Comparison of ENCODE assay signal across 8 mouse cellular contexts in genomic region chr8:48016538-48016937, GRCm38 (mm10). TPM values are rescaled to one million over a fixed set of nuclear protein-coding genes. Genes with fewer than 3 reads are reported as not detected.
A peak's percentile ranks its signal among the peaks of the same experiment; 100 is the strongest.
DNase-seq lines count a peak whose midpoint lies in the region; ATAC-seq and TF ChIP-seq lines count a peak whose summit lies in the region.

No protein-coding gene starts in this region.

- no peak for ATAC-seq in hindbrain, embryonic 13.5 days (ENCODE audit: low FRiP score)
- ATAC-seq in midbrain, embryonic 13.5 days, result 0 out of 2 replicates have a peak, but pooled peaks have one; percentile 30

- no peak overlapping the region for H3K4me3 ChIP-seq in hindbrain, embryonic 10.5 days
- H3K4me3 ChIP-seq in hindbrain, embryonic 13.5 days, result no peak overlapping the region
- H3K4me3 ChIP-seq in midbrain, embryonic 13.5 days (replicated peaks), result no peak overlapping the region
- no peak overlapping the region for H3K4me3 ChIP-seq in spleen, adult 2 months (ENCODE audit: extremely low read depth, insufficient read depth, insufficient read length)

- H3K36me3 ChIP-seq in hindbrain, embryonic 10.5 days, result no peaks in the 10 kb centered on the region
- H3K36me3 ChIP-seq in hindbrain, embryonic 13.5 days, result no peaks in the 10 kb centered on the region
- no peaks in the 10 kb centered on the region for H3K36me3 ChIP-seq in midbrain, embryonic 13.5 days
- no peaks in the 10 kb centered on the region for H3K36me3 ChIP-seq in spleen, adult 2 months (ENCODE audit: control insufficient read depth, insufficient read depth, low read length)

- peak; percentile 81; the same call in 1 of the 2 replicates for TF ChIP-seq CTCF in spleen, adult 2 months (IDR thresholded peaks at IDR 0.05; ENCODE audit: extremely low read depth, insufficient read depth, insufficient read length, insufficient replicate concordance)

- TF ChIP-seq POLR2A in spleen, adult 2 months (IDR thresholded peaks at IDR 0.05; ENCODE audit: low read depth, low read length), result no peak

- no peak overlapping the region for H3K4me2 ChIP-seq in hindbrain, embryonic 13.5 days
- H3K4me2 ChIP-seq in midbrain, embryonic 13.5 days (replicated peaks), result no peak overlapping the region

- H3K9me3 ChIP-seq in hindbrain, embryonic 10.5 days, result no peaks in the 10 kb centered on the region
- no peaks in the 10 kb centered on the region for H3K9me3 ChIP-seq in hindbrain, embryonic 13.5 days
- H3K9me3 ChIP-seq in midbrain, embryonic 13.5 days, result no peaks in the 10 kb centered on the region

- 30% methylated on average over 8 of the region's 8 CpGs for WGBS in hindbrain, embryonic 10.5 days
- 29% methylated on average over 8 of the region's 8 CpGs for WGBS in hindbrain, embryonic 13.5 days
- WGBS in midbrain, embryonic 13.5 days, result 29% methylated on average over 8 of the region's 8 CpGs
- WGBS in spleen, adult 2 months, result 15% methylated on average over 8 of the region's 8 CpGs

- H3K9ac ChIP-seq in hindbrain, embryonic 13.5 days, result no peak overlapping the region
- no peak overlapping the region for H3K9ac ChIP-seq in midbrain, embryonic 13.5 days (replicated peaks)

- peak; percentile 78 for DNase-seq in hindbrain, embryonic 10.5 days (ENCODE audit: low spot score)
- peak; percentile 56 for DNase-seq in cerebellum, adult 9-10 months
- peak; percentile 22 to 71 for DNase-seq in frontal cortex, postnatal 10 days (ENCODE audit: low spot score in 2 of 2)
- DNase-seq in induced T-regulatory cell, adult 2 months (ENCODE audit: low read depth), result peak; percentile 71
- DNase-seq in left cerebral cortex, adult 18-20 months (ENCODE audit: low spot score in 2 of 2), result peak; percentile 77 to 82
- peak; percentile 44 to 65 for DNase-seq in spleen, adult 2 months (ENCODE audit: low read depth in 1 of 2, low spot score in 2 of 2)

- no peaks in the 10 kb centered on the region for H3K4me1 ChIP-seq in hindbrain, embryonic 10.5 days (replicated peaks)
- no peaks in the 10 kb centered on the region for H3K4me1 ChIP-seq in hindbrain, embryonic 13.5 days (replicated peaks)
- H3K4me1 ChIP-seq in midbrain, embryonic 13.5 days (replicated peaks), result no peaks in the 10 kb centered on the region
- no peaks in the 10 kb centered on the region for H3K4me1 ChIP-seq in spleen, adult 2 months (ENCODE audit: control insufficient read depth, insufficient read depth, insufficient read length)

- H3K27me3 ChIP-seq in hindbrain, embryonic 10.5 days (ENCODE audit: insufficient read depth, poor library complexity, severe bottlenecking), result no peaks in the 10 kb centered on the region
- H3K27me3 ChIP-seq in hindbrain, embryonic 13.5 days, result no peaks in the 10 kb centered on the region
- H3K27me3 ChIP-seq in midbrain, embryonic 13.5 days, result no peaks in the 10 kb centered on the region
- H3K27me3 ChIP-seq in spleen, adult 2 months (ENCODE audit: control insufficient read depth, insufficient read depth, low read length), result no peaks in the 10 kb centered on the region

- no peak overlapping the region for H3K27ac ChIP-seq in hindbrain, embryonic 10.5 days
- no peak overlapping the region for H3K27ac ChIP-seq in hindbrain, embryonic 13.5 days
- no peak overlapping the region for H3K27ac ChIP-seq in midbrain, embryonic 13.5 days
- no peak overlapping the region for H3K27ac ChIP-seq in spleen, adult 2 months (ENCODE audit: insufficient read depth, low read length)

RNA-seq across cellular contexts. Expression of gene Wwc2, which starts 25.8 kb away (rescaled TPM):
- 10.0 and 10.1 TPM in 2 replicates for polyA plus RNA-seq in hindbrain, embryonic 10.5 days (2016; fragmentation: Nextera tagmentation; extraction: Ambion mirVana)
- polyA plus RNA-seq in hindbrain, embryonic 13.5 days (2015; fragmentation: Nextera tagmentation; extraction: Ambion mirVana), result 5.4 and 6.0 TPM in 2 replicates
- total RNA-seq in left cerebral cortex, adult 18-20 months (2021), result 10 to 100 TPM; 22.4 to 22.8 TPM
- 4.8 and 5.1 TPM in 2 replicates for polyA plus RNA-seq in midbrain, embryonic 13.5 days (2015; fragmentation: Nextera tagmentation; extraction: Ambion mirVana)
- 1.9 and 2.5 TPM in 2 replicates for polyA plus RNA-seq in spleen, adult 2 months (2012; rRNA removed)
